Mouse (Mus musculus): ENCODE results near the gene Hormad2.
A peak's percentile ranks its signal among the peaks of the same experiment; 100 is the strongest.

The Hormad2 gene

GRCm38 (mm10) chr11:4440978-4441377 is at the start of gene Hormad2:
TSS of gene Hormad2 (minus strand) at chr11:4441105.
- DNase-seq (ENCODE audit: low read depth): no peak

- no peak for DNase-seq (ENCODE audit: low read depth)
These were observed 48.3 kb upstream of the Hormad2 start for GRCm38 (mm10) chr11:4489207-4489606.

DNA sequence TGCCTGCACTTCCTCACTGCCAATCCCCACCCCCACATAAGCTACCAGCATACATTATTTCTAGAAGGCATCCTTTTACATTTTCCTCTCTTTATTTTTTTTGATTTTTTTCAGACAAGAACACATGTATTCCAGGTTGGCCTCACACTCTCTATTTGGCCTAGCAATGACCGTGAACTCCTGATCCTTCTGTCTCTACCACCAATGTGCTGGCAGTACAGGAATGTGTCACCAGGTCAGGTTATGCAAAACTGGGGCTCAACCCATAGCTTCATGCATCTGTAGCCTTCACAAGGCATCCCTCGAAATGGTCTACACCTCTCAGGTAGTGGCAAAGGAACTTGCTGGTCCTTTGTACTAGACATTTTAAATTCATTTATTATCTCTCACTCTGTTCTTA is 47.9 kb upstream of the Hormad2 start:
- DNase-seq (ENCODE audit: low read depth): no peak

- DNase-seq (ENCODE audit: low read depth): no peak
These were observed 47.5 kb upstream of the Hormad2 start for GRCm38 (mm10) chr11:4488367-4488766.

DNA sequence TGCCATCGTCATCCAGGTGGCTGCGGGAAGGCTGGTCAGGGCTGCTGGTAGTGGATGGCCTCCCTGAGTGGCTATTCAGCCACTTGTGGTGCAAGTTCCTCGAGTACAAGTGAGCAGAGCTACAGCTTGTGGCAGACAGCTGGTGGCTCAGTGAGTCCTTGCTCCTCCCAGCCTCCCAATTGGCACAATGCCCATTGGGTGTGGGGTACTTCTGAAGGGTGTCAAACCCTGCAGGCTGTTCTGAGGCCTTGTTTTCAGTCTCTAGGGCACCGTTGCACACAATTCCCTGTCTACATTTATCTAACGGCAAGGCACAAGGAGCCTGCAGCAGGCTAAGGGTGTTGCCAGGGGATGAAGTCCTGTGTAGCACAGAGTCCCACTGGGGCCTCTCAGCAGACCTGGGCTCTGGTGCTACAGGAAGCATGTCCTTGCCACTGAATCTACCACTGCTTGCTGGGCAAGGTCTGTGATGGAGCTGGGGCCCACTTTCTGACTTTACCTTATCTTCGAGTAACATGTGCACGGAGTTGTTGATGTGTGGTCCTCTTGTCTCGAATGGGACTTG is 46.6 kb upstream of the Hormad2 start:
- DNase-seq (ENCODE audit: low read depth): no peak

- no peak for DNase-seq (ENCODE audit: low read depth)
These were observed 43.6 kb upstream of the Hormad2 start for GRCm38 (mm10) chr11:4484541-4484940.

DNA sequence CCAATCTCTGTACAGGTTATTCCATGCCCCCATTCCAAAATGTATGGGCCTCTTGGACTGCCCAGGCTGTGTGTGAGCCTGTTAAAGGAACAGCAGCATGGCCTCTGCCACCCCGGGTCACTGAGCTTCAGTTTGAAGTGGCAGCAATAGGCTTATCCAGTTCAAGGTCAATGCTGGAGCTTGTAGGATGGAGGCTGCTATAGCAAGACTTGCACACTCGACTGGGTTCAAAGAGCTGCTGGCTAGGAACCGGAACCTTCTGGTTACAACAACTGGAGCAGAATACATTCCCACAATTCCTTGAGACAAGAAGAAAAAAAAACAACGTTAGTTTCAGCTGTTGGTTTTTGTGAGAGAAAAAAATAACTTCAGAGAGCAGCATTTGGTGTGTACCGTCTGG is 41.7 kb upstream of the Hormad2 start:
- no peak for DNase-seq (ENCODE audit: low read depth)

DNA sequence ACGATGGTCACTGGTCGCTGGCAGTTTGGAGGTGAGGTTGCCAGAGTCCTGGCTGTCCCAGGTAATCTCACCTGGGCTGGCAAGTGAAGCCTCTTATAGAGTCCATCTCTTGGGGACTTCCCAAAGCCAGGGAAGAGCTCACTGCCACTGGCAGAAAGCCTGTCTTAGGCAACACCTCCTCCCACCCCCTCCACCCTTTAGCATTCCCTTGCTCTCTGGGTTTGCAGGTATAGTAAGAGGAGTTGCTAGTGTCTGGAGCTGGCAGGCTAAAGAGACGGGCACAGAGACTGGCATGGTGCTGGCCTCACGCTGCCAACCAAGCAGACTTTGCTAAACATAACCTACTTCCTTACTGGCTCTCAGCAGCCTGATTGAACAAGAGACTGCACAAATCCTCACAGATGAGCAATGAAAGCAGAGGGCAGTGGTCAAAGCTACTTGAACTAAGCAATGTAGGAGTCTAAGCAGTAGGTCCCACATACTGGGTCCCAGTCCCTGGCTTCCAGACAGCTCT is 35.3 kb upstream of the Hormad2 start:
- no peak for DNase-seq (ENCODE audit: low read depth)

GRCm38 (mm10) chr11:4472464-4473179 is 31.7 kb upstream of the Hormad2 start:
- DNase-seq (ENCODE audit: low read depth): no peak

DNA sequence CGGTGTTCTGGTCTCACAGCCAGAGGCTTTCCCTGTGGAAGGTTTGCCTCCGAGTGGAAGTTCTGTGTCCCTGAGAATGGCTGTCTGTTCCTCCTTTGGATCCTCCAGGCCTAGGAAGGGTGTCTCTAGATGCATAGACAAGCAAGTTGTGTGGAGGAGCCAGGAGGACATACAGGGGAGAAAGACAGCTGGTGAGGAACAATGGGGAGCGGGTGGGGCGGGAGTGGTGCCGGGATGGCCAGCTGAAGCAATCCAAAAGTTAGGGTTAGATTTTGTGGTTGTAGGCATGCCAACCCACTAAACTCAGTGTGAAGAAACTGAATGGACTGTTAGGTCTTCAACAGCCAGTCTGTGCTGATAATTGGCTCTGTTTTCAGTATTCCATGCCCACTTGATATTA is 30.8 kb upstream of the Hormad2 start:
- DNase-seq (ENCODE audit: low read depth): no peak

DNA sequence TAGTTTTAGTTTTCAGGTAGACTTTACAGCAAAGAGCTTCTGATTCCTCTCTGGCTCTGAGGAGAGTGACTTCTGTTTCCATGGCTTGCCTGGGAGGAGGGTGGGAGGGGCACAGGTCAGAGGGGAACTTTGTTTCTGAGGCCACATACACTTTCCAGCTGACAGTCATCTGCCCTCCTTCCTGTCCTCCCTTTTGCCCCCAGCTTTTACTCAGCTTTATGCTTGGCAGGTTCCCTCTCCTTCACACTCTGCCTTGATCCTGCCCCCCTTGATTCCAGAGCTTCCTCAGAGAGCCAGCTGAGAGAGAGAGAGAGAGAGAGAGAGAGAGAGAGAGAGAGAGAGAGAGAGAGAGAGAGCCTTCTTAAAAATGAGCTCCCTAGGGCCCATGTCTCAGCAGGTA is 30.3 kb upstream of the Hormad2 start:
- DNase-seq (ENCODE audit: low read depth): no peak

DNA sequence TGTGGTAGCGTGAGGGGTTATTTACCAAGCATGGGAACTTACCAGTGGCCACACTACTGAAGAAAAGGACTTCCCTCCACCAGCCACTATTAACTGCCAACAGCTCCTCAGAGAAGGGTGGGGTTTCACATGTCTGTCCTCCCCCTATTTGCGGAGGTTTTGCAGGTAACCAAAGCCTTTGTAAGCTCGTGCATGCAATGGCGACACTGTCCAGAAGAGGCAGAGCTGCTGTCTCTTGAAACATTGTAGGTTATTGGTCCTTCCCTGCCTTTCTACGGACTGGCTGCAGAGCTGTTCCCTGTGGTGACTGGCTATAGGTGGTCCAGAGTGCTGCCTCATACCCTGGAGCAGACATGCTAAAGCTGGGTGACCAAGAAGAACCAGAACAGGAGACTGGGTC is 28.2 kb upstream of the Hormad2 start:
- no peak for DNase-seq (ENCODE audit: low read depth)

DNA sequence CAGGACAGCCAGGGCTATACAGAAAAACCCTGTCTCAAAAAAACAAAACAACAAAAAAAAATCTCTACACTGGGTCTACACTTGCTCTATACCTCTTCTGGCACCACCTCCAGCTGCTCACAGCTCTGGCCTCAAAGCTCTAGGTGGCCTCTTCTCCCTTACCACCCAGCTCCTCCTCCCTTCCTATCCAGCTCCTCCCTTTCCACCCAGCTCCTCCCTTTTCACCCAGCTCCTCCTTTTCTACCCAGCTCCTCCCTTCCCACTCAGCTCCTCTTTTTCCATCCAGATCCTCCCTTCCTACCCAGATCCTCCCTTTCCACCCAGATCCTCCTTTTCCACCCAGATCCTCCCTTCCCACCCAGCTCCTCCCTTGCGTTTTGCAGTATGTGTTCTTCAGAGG is 26.5 kb upstream of the Hormad2 start:
- DNase-seq (ENCODE audit: low read depth): no peak

DNA sequence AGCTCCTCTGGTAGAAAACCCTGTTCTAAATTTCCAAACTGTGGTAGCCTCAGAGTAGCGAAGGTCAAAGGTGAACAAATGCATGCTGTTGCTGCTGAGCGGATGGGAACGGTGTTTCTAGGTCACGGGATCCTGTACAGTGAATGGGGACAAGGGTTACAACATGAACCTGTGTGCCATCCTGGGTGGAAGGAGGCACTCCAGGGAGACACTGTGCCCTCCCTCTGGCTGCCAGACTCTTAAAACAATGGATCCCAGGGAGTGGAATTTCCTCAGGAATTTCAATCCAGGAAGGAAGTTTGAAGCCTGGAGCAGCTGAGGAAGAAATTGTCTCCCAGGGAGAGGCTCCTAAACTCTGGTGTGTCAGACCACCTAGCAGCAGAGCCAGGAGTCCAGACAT is 25.3 kb upstream of the Hormad2 start:
- no peak for DNase-seq (ENCODE audit: low read depth)

- DNase-seq (ENCODE audit: low read depth): no peak
These were observed 23.7 kb upstream of the Hormad2 start for GRCm38 (mm10) chr11:4464616-4465015.

GRCm38 (mm10) chr11:4464186-4464585 is 23.3 kb upstream of the Hormad2 start:
- DNase-seq (ENCODE audit: low read depth): no peak

DNA sequence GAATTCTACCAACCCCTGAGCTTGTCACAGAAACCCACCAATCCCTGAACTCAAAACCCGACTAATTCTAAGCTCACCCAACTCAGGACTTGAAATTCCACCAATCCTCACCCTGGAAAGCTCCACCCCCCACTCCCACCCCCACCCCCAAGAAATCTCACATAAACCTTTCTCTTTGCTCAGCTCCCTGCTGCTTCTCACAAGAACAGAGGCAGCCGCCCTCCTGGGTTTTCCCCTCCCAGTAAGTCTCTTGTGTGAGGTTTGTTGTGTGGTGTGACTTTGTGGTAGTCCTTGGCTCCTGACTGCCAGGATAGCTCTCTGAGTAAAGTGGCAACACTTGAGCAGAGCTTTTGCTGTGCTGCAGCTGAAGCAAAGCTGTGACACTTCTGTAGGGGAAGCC is 22.0 kb upstream of the Hormad2 start:
- DNase-seq (ENCODE audit: low read depth): peak; percentile 27

GRCm38 (mm10) chr11:4461154-4461553 is 20.2 kb upstream of the Hormad2 start:
- no peak for DNase-seq (ENCODE audit: low read depth)

GRCm38 (mm10) chr11:4460615-4461014 is 19.7 kb upstream of the Hormad2 start:
- DNase-seq (ENCODE audit: low read depth): peak; percentile 11

DNA sequence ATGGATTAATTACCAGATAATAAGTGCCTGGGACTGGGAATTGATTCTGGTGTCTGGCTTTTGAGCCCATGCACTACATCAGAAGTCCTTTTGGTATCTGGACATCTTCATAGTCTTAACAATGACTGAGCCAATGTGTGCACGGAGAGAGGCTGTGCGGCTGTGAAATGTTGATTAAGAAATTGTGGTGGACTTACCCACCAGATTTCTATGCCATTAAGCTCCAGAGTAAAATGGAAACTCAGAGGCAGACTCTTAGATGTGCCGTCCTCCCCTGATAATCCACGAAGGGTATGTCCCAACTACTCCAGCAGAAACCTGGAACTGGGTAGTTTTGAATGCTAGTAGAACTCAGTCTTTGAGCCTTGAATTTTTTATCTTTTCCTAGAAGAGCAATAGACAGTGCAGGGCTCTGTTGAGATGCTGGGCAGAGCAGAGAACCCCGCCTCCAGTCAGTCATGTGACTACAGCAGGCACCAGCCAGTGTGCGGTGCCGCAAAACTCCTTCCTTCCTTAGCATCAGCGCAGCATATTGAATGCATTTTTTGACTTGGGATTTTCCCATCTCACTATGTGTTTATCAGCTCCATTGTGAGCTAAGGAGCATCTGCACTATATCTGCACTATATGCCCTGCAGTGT is 14.1 kb upstream of the Hormad2 start:
- DNase-seq (ENCODE audit: low read depth): no peak

GRCm38 (mm10) chr11:4452467-4453184 is 11.7 kb upstream of the Hormad2 start:
- DNase-seq (ENCODE audit: low read depth): no peak

DNA sequence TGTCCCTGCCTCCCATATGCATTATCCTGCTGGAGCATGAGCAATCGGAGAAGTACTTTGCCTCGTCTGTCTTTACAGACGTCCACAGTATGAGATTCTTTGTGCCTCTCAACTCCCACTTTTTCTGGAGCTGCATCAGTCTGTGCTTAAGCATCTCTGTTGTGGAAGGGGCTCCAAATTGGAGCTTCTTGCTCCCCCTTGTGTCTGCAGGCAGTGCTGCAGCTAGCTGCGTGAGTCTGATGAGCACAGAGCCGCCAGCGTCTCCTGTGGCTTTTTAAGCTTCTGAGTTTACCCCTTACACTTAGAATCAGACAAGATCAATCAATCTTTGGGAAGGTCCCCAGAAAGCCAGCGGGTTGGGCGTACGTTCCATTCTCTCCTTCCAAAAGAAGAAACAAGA is 10.2 kb upstream of the Hormad2 start:
- DNase-seq (ENCODE audit: low read depth): peak; percentile 85
